Mouse (Mus musculus) G1E (cell line): Measurements from ENCODE around the gene Rcan3.

Experiments
- CTCF ChIP-seq: IDR thresholded peaks from 2 replicates; pipeline ENCODE4 v1.5.1; 2012; ENCODE audit warnings: low read depth, low read length, inconsistent platforms, mixed read lengths
- GATA1 ChIP-seq: IDR thresholded peaks from 2 replicates; pipeline ENCODE4 v1.6.1; 2012; ENCODE audit warnings: borderline replicate concordance, low read length, inconsistent platforms, mixed read lengths
- GATA2 ChIP-seq: IDR thresholded peaks from 2 replicates; pipeline ENCODE4 v1.6.1; 2012; ENCODE audit warnings: low read depth, low read length, inconsistent platforms, borderline replicate concordance

- TF ChIP-seq CTCF (no peak), GATA1 (no peak), GATA2 (no peak)
These were observed 29.8 kb upstream of the Rcan3 start for GRCm38 (mm10) chr4:135463406-135463805.
